In genomic region chr17:25429886-25430285, GRCm38 (mm10) we compare ENCODE assay signal across 15 mouse cellular contexts. TPM values are rescaled to one million over a fixed set of nuclear protein-coding genes. Genes with fewer than 3 reads are reported as not detected.
DNase-seq lines count a peak whose midpoint lies in the region; ATAC-seq lines count a peak whose summit lies in the region.
"Had no signal": no experiment of that assay in that cellular context is flagged by ENCODE, and none has a peak within 500 bp of the region (broad histone marks: within the 10 kb centered on the region; RNA-seq: fewer than 3 reads in every experiment).

No protein-coding gene starts in this region.

- H3K27me3 ChIP-seq in hindbrain, embryonic 13.5 days: peaks cover 55% of the 10 kb centered on the region
- peaks cover 26% of the 10 kb centered on the region for H3K27me3 ChIP-seq in hindbrain, embryonic 11.5 days (ENCODE audit: control insufficient read depth, insufficient read depth, low read length)
- peaks cover 24% of the 10 kb centered on the region for H3K27me3 ChIP-seq in midbrain, embryonic 11.5 days (ENCODE audit: control insufficient read depth, insufficient read depth, low read length)
- 0 out of 2 replicates have a peak, but pooled peaks cover 9% of the 10 kb centered on the region for H3K27me3 ChIP-seq in midbrain, embryonic 15.5 days (replicated peaks)
- no peaks in the 10 kb centered on the region; the same call in 1 of the 2 replicates for H3K27me3 ChIP-seq in splenic B cell, adult 2 months (ENCODE audit: control insufficient read depth, insufficient read depth, low read length, poor library complexity, severe bottlenecking)

- no peak overlapping the region for H3K27ac ChIP-seq in hindbrain, embryonic 13.5 days
- no peak overlapping the region for H3K27ac ChIP-seq in hindbrain, embryonic 11.5 days (ENCODE audit: low read depth, low read length)
- H3K27ac ChIP-seq in midbrain, embryonic 11.5 days (ENCODE audit: low read depth, low read length): no peak overlapping the region
- H3K27ac ChIP-seq in midbrain, embryonic 15.5 days: no peak overlapping the region
- H3K27ac ChIP-seq: hindbrain, postnatal 0 days had no signal

- peak overlapping the region; percentile 72; the same call in 1 of the 2 replicates for H3K4me2 ChIP-seq in hindbrain, embryonic 13.5 days
- no peak overlapping the region for H3K4me2 ChIP-seq in hindbrain, embryonic 11.5 days (replicated peaks; ENCODE audit: low read depth, low read length)
- H3K4me2 ChIP-seq in midbrain, embryonic 11.5 days: no peak overlapping the region
- H3K4me2 ChIP-seq in midbrain, embryonic 15.5 days: no peak overlapping the region

- 0 out of 2 replicates have a peak, but pooled peaks have one; percentile 29 for ATAC-seq in frontal cortex, adult (ENCODE audit: low TSS enrichment)
- no peak for ATAC-seq in hindbrain, embryonic 13.5 days (ENCODE audit: low FRiP score)
- ATAC-seq in hindbrain, embryonic 11.5 days (ENCODE audit: low FRiP score): no peak
- no peak for ATAC-seq in midbrain, embryonic 11.5 days (ENCODE audit: low FRiP score)
- ATAC-seq in midbrain, embryonic 15.5 days (replicated peaks): no peak
- no peak for ATAC-seq in granulocyte monocyte progenitor cell, adult 5-6 weeks (replicated peaks; ENCODE audit: poor library complexity, severe bottlenecking)
- ATAC-seq: hindbrain, postnatal 0 days had no signal

- H3K4me1 ChIP-seq in hindbrain, embryonic 13.5 days (replicated peaks): peaks cover 84% of the 10 kb centered on the region
- peaks cover 11% of the 10 kb centered on the region for H3K4me1 ChIP-seq in hindbrain, embryonic 11.5 days (replicated peaks; ENCODE audit: control insufficient read depth, insufficient read depth, low read length)
- H3K4me1 ChIP-seq in midbrain, embryonic 11.5 days (ENCODE audit: control insufficient read depth, insufficient read depth, low read length): peaks cover 35% of the 10 kb centered on the region
- H3K4me1 ChIP-seq in midbrain, embryonic 15.5 days: peaks cover 59% of the 10 kb centered on the region

- H3K36me3 ChIP-seq in hindbrain, embryonic 13.5 days: peaks cover 10% of the 10 kb centered on the region; the same call in 1 of the 2 replicates
- no peaks in the 10 kb centered on the region for H3K36me3 ChIP-seq in hindbrain, embryonic 11.5 days (ENCODE audit: control insufficient read depth, insufficient read depth, low read length)
- H3K36me3 ChIP-seq in midbrain, embryonic 11.5 days (ENCODE audit: control insufficient read depth, insufficient read depth, low read length): no peaks in the 10 kb centered on the region
- no peaks in the 10 kb centered on the region for H3K36me3 ChIP-seq in midbrain, embryonic 15.5 days (replicated peaks)
- no peaks in the 10 kb centered on the region for H3K36me3 ChIP-seq in splenic B cell, adult 2 months (ENCODE audit: control insufficient read depth, insufficient read depth, low read length, poor library complexity, severe bottlenecking)

- no peak for DNase-seq in frontal cortex, postnatal 25 days (ENCODE audit: low spot score in 2 of 2)
- DNase-seq in hindbrain, embryonic 11.5 days (ENCODE audit: low spot score): no peak
- peak; percentile 44 for DNase-seq in midbrain, embryonic 11.5 days (ENCODE audit: low spot score, missing footprints)
- DNase-seq in splenic B cell, adult 2 months (ENCODE audit: low read depth, low spot score): peak; percentile 14
- DNase-seq: cerebellum, postnatal 14 days; gastrocnemius, postnatal 36 days; kidney, adult 18-20 months; thymus, postnatal 25 days had no signal

- H3K9ac ChIP-seq in hindbrain, embryonic 13.5 days: peak overlapping the region; percentile 94; the same call in 1 of the 2 replicates
- H3K9ac ChIP-seq in hindbrain, embryonic 11.5 days (ENCODE audit: low read depth, low read length): no peak overlapping the region
- H3K9ac ChIP-seq in midbrain, embryonic 11.5 days (ENCODE audit: low read length): no peak overlapping the region
- no peak overlapping the region for H3K9ac ChIP-seq in midbrain, embryonic 15.5 days

- no peaks in the 10 kb centered on the region for H3K9me3 ChIP-seq in hindbrain, embryonic 13.5 days
- no peaks in the 10 kb centered on the region for H3K9me3 ChIP-seq in hindbrain, embryonic 11.5 days (ENCODE audit: control insufficient read depth, low read length)
- no peaks in the 10 kb centered on the region for H3K9me3 ChIP-seq in midbrain, embryonic 11.5 days (ENCODE audit: control insufficient read depth, low read length)
- H3K9me3 ChIP-seq in midbrain, embryonic 15.5 days: no peaks in the 10 kb centered on the region

- no peak overlapping the region for H3K4me3 ChIP-seq in hindbrain, embryonic 13.5 days
- H3K4me3 ChIP-seq in hindbrain, embryonic 11.5 days (ENCODE audit: low read depth, low read length): no peak overlapping the region
- H3K4me3 ChIP-seq in midbrain, embryonic 11.5 days (ENCODE audit: low read depth, low read length): no peak overlapping the region
- H3K4me3 ChIP-seq in midbrain, embryonic 15.5 days: no peak overlapping the region

- WGBS in hindbrain, embryonic 13.5 days: 49% methylated on average over 6 of the region's 6 CpGs
- WGBS in hindbrain, embryonic 11.5 days: 54% methylated on average over 6 of the region's 6 CpGs
- 47% methylated on average over 6 of the region's 6 CpGs for WGBS in midbrain, embryonic 11.5 days
- WGBS in midbrain, embryonic 15.5 days: 58% methylated on average over 6 of the region's 6 CpGs

RNA-seq across cellular contexts. Expression of gene Cacna1h, which starts 3.7 kb away (rescaled TPM):
- polyA plus RNA-seq in hindbrain, embryonic 13.5 days (2015; fragmentation: Nextera tagmentation; extraction: Ambion mirVana): 9.7 and 10.2 TPM in 2 replicates
- 5.9 and 6.5 TPM in 2 replicates for polyA plus RNA-seq in hindbrain, embryonic 11.5 days (2014; fragmentation: Nextera tagmentation; extraction: Ambion mirVana)
- polyA plus RNA-seq in midbrain, embryonic 11.5 days (2014; fragmentation: Nextera tagmentation; extraction: Ambion mirVana): 3.5 and 4.3 TPM in 2 replicates
- 14.2 and 15.7 TPM in 2 replicates for polyA plus RNA-seq in midbrain, embryonic 15.5 days (2015; fragmentation: Nextera tagmentation; extraction: Ambion mirVana)
- total RNA-seq in granulocyte monocyte progenitor cell, adult 5-6 weeks (2014; fragmentation: Nextera tagmentation): not detected in 2 replicates
- not detected in 2 replicates for total RNA-seq in granulocyte monocyte progenitor cell, adult 5-6 weeks (2017)
- total RNA-seq: liver, adult 2 months had no signal

RNA-seq across cellular contexts. Expression of gene Tekt4, which starts 24.5 kb away (rescaled TPM):
- 1.1 and 2.0 TPM in 2 replicates for polyA plus RNA-seq in hindbrain, embryonic 13.5 days (2015; fragmentation: Nextera tagmentation; extraction: Ambion mirVana)
- polyA plus RNA-seq in hindbrain, embryonic 11.5 days (2014; fragmentation: Nextera tagmentation; extraction: Ambion mirVana): 1.3 and 1.8 TPM in 2 replicates
- 0.12 TPM in 1 of 2 replicates, not detected in the other for polyA plus RNA-seq in midbrain, embryonic 11.5 days (2014; fragmentation: Nextera tagmentation; extraction: Ambion mirVana)
- polyA plus RNA-seq in midbrain, embryonic 15.5 days (2015; fragmentation: Nextera tagmentation; extraction: Ambion mirVana): 1.2 TPM in 2 replicates
- total RNA-seq in granulocyte monocyte progenitor cell, adult 5-6 weeks (2014; fragmentation: Nextera tagmentation): not detected in 2 replicates
- total RNA-seq in granulocyte monocyte progenitor cell, adult 5-6 weeks (2017): not detected in 2 replicates
- total RNA-seq: gastrocnemius, postnatal 36 days; liver, adult 2 months; megakaryocyte progenitor cell, adult 5-6 weeks had no signal
- polyA plus RNA-seq: liver, adult 2 months had no signal

Comparison
In these comparisons a context has a peak if more than half of its experiments do, and no peak if none do; other contexts are left out.
1. DNase-seq: peak in midbrain, embryonic 11.5 days (single experiment) and splenic B cell, adult 2 months (single experiment); none in frontal cortex, postnatal 25 days (0 of 2) and hindbrain, embryonic 11.5 days (single experiment).